Mouse (Mus musculus) cerebellum, adult 11-12 months (tissue): ENCODE results near the gene Gsdmc4.
"Not testable (repeated sequence)": the region's sequence is repeated elsewhere in the genome, so short reads cannot be mapped to it uniquely, and the experiment has no call there.

Experiments used
- DNase-seq: peaks from one replicate; pipeline ENCODE4 v3.0.0; 2022

Gsdmc4 gene

DNA sequence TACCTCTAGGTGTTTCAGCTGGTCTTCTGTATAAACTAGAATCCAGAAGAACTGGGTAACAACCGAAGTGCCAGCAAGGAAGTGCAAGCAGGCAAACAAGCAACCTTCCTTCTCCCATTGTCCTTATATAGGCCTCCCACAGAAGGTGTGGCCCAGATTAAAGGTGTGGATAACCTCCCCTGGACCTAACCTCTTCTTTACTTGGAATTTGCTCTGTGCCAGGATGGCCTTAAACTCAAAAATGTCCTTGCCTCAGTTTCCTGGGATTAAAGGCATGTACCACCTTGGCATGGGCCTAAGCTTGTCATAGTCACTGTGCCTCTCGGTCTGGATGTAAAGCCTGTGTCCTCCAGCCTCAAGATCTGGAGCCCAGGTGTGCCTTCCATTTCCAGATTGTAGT, at the start of gene Gsdmc4:
Gene Gsdmc4, minus strand, starts transcription at position 101 of the 400 bp plus-strand sequence.
- DNase-seq, result not testable (repeated sequence)

DNA sequence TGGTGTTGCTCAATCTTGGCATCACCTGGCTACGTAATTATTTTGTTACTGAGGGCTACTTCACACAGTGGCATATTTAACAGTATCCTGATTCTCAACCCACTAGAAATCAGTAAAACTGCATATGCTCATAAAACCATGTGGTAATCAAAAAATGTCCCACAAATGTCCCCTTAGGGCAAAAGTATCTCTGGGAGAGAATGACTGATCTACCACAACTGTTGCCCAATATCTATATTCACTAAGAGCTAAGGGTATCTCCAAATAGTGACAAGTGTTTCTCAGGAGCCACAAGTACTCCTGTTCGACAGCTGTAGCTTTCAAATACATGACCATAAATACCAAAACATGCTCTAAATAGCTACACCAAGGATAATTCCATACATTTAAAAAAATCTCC, 48.4 kb upstream of the Gsdmc4 start:
- DNase-seq, result no peak

DNA sequence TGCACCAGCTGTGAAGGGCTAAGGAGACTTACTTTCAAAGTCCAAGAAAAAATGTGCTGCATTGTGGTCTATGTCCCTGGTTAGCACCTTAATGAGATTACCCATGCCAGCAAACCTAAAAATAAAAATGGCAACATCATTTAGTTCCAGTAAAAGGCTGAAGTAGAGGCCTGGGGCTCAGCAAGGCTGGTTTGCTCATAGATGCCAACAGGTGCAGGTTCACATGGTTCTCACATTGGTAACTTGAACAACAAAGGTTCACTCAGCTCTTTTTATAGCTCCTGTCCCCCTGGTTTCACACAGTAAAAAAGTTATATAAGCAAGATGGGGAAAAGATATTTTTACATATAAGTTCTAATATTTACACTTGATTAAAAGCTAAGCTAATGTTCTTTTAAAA, 45.5 kb upstream of the Gsdmc4 start:
- DNase-seq, result no peak

DNA sequence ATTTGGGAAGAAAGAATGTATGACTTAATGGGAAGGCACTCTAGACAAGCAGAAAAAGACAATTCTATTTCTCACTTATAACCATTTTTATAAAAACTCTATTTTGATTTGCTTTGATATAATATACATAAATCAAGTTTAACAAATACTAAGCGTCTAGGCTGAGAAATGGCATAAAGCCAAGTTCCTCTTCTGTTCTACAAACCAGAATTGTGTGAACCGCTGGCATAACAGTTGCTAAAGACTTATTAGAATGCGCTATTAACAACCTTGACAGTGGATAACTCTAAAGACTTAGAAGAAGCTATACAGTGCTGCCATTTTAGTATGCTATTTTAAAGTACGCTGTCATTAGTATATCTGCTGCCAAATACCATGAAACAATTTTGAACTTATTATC, 41.2 kb upstream of the Gsdmc4 start:
- no peak for DNase-seq

DNA sequence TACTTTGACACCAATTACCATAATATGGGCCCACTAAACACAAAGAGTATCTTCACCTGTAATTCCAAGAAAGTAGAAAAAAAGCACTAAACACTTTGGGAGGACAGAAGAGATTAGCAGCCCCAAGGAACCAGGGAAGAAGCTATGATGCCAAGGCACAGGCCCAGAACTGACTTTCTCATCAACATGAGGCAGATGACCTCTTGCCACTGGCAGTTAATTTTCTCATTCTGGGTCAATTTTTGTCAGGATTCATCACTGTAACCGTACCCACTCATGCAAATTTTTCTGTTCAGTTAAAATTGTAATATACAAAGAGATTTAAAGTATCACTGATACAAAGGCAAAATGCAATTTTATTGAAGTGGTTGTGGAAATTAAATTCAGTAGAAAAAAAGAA, 29.1 kb upstream of the Gsdmc4 start:
- DNase-seq, result no peak

DNA sequence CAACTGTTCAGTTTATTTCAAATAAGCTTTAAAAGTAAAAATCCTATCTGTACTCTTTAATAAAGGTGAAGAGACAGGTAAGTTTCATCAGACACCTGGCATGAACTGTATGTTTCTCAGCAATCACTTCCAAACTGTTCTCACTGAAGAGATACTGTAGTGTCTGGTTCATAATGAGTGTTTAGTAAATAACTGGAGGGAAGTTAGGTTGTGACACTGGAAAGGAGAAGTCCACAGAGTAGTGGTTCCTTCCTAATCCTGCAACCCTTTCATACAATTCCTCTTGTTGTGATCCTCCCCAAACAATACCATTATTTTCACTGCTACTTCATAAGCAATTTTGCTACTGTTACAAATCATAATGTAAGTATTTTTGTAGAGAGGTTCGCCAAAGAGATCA, 20.6 kb upstream of the Gsdmc4 start:
- DNase-seq, result no peak

DNA sequence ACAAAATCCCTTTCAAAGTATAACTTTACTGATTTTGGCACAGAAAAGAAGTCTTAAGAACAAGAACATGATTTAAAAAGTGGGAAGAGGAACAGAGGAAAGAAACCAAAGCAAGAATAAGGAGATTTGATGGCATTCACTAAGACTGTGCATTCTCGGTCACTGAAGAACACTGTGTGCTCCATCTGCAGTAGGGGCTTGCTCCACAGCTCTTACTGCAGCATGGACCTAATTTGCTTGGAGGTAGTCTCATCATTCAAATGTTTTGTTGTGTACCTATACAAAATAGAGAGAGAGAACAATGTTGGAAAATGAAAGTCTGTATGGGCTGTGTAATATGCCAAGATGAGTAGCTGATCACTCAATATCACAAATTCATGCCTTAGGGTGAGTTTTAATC, 19.3 kb upstream of the Gsdmc4 start:
- no peak for DNase-seq

DNA sequence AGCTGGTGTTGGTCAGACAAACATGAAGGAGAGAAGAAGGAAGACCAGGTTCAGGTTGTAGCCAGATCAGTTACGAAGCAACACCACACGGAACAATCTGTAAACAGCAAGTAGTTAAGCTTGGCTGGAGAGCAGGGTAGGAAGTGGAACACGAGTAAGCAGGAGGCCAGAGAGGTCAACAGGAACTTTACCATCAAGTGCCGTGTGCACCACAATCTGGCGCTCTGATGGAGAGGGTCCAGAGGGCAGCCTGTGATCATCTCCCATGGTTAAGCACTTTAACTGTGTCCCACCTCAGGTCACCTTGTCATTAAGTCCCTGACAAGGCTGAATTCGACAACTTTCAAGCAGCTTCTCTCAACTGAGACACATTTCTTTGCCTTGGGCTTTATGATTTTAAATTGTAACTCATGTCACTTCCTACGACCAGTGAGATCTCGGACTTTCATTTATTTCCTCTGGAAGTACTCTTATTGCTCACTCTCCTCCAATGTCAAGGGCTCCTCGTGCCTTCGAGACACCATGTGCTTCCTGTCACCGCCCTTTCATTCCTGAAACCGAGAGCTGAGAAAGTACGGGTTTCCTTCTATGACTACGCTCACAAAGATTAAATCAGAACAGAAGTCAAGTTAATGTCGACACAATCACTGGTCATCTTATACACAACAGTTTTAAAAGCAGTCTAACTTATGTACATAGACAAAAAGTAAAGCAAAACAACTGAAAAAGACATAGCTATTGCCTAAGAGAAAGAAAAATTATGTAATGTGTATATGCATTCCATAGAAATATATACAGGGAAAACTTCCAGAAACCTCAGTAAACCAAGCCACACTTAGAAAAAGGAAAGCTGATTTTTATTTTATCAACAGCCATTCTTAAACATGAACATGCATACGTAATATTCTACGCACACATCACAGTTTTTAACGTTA, 18.3 kb upstream of the Gsdmc4 start:
- DNase-seq, result no peak

DNA sequence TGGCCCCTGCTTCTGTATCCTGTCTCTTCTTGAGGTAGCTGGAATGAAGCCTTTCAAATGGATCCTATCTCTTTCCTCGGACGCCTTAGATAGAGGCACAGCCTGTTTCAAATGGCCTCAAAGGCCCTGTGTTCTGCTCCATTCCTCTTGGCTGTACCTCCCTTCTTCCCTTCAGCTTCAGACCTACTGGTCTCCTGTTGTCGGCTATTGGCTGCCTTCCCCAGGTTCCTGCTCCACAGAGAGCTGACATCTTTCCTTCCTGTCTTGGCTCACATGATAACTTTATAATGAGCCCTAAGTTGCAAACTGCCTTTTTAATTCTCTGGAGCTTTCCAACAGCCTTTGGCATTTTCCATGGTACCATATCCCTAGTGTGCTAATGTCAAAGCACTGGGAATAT, 14.1 kb upstream of the Gsdmc4 start:
- peak; percentile 27 for DNase-seq

DNA sequence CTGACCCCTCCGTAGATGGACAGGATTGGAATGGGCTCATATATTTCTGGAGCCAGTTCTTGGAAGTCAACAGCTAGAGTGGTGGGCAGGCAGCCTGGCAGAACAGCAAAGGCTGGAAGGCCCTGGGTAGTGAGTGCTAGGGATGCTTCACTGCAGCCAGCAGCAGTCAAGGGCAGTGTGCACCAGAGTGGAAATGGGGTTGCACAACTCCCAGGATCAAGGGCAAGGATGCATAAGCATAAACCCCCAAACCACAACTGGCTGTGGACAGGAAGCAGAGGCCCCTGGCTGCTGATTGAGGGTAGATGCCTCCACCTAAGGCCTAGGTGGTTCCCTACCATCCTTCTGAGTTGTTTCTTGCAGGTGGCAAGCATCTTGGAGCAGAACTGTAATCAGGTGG, 12.4 kb upstream of the Gsdmc4 start:
- DNase-seq, result no peak

DNA sequence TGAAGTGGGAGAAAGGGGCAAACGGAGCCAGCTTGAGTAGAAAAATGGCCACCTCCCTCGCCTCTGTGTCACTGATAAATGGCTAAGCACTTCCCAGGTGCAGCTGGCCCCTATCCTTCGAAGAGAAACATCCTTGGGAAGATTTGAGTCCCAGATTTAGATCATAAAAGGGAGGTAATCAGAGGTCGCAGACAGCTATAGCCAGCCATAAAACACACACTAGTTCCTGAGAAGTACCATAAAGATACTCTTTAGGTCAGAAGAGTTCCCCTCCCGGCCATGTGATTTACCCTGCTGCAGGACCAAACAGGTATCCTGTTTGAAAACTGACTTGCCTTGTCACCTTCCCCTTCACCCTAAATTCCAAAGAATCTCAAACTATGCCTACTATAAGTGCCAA, 9.5 kb upstream of the Gsdmc4 start:
- not testable (repeated sequence) for DNase-seq

DNA sequence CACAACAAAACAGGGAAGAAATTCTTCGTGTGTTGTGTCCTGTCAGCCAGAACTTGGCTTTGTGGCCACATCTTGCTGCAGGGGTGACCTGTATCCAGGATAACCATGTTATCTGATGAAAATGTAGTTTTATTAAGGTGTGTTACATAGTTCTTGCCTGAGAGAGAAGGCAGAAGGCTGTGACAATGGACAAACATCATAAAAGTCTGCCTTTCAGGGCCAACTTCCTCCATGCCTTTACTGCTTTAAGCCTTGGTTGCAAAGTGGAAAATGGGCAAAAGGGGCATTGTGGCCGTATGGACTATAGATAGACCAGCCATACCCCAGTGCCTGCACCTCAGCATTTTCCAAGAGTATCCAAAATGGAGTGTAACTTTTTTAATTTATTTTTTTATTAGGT, 7.6 kb upstream of the Gsdmc4 start:
- DNase-seq, result not testable (repeated sequence)

DNA sequence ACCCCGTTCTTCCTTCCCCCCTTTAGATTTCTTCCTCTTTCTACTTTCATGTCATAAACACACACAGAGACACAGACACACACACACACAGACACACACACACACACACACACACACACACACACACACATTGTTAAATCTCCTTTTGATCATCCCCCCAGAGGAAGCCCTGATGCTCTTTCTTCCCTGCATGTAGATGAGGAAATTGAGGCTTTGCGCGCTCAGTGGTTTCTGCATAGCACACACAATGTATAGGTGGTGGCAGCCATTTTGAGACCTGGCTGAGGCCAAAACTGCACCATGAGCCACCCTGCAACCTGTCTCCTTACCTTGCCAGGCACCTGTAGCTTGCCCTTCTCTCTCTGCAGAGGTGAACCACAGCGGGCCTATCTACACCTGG, 4.5 kb upstream of the Gsdmc4 start:
- not testable (repeated sequence) for DNase-seq

DNA sequence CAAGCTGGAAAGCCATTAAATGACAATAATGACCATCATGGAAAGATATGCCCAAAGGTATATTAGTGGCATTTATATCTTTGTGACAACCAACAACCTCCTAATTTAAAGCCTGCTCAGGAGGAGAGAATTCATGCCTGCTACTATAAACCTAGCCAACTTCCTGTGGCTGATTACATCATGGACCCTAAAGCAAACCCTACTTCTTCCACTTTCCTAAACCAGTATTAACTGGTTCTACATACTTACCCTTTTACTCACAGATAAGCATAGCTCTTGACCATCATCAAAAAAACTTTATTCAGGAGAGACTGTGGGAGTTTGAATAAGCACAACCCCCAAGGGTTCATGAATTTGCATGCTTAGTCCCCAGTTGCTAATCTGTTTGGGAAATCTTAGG, 2.2 kb downstream of the Gsdmc4 start:
- not testable (repeated sequence) for DNase-seq

DNA sequence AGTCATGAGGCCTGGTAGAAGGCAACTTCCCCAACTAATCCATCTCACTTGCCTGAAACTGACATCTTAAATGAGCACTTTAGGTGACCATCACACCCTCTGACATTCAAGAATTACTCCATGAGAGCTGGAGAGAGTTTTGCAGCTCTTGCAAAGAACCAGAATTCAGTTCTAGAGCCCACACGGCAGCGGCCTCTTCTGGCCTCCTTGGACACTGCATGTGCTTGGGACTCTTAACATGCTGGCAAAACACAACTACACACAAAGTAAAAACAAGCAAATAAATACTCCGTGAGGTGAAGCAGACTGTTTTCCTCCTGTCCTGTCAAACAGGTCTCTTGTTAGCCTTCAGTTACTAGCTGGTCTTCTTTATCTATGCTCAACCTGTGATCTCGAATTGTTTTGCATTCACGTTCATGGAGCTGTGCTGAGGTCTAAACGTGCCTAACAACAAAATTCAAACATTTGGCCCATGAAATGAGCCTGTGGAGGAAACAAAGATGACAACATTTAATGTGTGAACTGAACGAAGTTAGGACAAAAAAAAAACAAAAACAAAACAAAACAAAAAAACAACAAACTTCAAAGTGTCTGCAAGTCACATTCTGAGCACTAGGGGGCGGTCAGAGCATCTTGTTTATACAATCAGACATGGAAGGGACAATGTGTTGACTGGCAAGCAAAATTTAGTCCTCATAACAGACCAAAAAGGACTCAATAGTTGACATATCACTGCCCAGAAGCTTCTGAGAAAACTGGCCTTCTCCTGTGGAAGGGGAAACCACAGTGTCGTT, 16.3 kb downstream of the Gsdmc4 start:
- not testable (repeated sequence) for DNase-seq

DNA sequence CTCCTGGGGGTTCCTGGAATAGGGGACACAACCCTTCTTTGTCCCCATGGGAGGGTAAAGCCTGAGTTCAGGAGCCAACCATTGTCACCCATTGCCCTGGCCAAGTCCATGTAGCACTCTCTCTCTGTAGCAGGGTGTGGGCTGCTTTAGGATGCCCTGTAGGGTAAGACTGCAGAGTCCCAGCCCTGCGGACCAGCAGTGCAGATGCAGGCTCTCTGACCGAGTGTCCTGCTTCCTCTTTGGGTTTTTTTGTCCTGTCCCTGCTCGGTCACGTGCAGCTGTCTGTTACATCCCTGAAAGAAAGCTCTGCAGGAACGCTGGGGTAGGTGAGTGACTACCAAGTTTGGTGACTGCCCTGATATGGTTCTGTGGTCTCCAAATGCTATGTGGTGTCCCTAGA, 23.7 kb downstream of the Gsdmc4 start:
- not testable (repeated sequence) for DNase-seq

DNA sequence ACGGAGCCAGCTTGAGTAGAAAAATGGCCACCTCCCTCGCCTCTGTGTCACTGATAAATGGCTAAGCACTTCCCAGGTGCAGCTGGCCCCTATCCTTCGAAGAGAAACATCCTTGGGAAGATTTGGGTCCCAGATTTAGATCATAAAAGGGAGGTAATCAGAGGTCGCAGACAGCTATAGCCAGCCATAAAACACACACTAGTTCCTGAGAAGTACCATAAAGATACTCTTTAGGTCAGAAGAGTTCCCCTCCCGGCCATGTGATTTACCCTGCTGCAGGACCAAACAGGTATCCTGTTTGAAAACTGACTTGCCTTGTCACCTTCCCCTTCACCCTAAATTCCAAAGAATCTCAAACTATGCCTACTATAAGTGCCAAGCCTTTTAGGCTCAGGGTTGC, 24.1 kb downstream of the Gsdmc4 start:
- not testable (repeated sequence) for DNase-seq

DNA sequence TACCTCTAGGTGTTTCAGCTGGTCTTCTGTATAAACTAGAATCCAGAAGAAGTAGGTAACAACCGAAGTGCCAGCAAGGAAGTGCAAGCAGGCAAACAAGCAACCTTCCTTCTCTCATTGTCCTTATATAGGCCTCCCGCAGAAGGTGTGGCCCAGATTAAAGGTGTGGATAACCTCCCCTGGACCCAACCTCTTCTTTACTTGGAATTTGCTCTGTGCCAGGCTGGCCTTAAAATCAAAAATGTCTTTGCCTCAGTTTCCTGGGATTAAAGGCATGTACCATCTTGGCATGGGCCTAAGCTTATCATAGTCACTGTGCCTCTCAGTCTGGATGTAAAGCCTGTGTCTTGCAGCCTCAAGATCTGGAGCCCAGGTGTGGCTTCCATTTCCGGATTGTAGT, 33.6 kb downstream of the Gsdmc4 start, which contains the start of gene Gsdmc3:
Gene Gsdmc3, minus strand, starts transcription at position 101 of the 400 bp plus-strand sequence.
- not testable (repeated sequence) for DNase-seq

DNA sequence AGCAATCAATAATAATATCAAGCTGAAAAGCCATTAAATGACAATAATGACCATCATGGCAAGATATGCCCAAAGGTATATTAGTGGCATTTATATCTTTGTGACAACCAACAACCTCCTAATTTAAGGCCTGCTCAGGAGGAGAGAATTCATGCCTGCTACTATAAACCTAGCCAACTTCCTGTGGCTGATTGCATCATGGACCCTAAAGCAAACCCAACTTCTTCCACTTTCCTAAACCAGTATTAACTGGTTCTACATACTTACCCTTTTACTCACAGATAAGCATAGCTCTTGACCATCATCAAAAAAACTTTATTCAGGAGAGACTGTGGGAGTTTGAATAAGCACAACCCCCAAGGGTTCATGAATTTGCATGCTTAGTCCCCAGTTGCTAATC, 35.9 kb downstream of the Gsdmc4 start:
- DNase-seq, result not testable (repeated sequence)

DNA sequence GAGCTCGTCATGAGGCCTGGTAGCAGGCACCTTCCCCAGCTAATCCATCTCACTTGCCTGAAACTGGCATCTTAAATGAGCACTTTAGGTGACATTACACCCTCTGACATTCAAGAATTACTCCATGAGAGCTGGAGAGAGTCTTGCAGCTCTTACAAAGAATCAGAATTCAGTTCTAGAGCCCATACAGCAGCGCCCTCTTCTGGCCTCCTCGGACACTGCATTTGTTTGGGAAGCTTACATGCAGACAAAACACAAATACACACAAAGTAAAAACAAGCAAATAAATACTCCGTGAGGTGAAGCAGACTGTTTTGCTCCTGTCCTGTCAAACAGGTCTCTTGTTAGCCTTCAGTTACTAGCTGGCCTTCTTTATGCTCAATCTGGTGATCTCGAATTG, 50.1 kb downstream of the Gsdmc4 start:
- not testable (repeated sequence) for DNase-seq
